Mouse (Mus musculus) neural tube, embryonic 14.5 days (tissue): Measurements from ENCODE around the gene Hsd17b7. TPM values are rescaled to one million over a fixed set of nuclear protein-coding genes. Genes with fewer than 3 reads are reported as not detected.

Experiments used
- ATAC-seq: fragments of 200-750 bp; cut with Nextera tagmentation; 2 replicates; pipeline ENCODE4 v1.8.0; 2017; ENCODE audit warnings: low read depth, mild to moderate bottlenecking, moderate TSS enrichment, moderate library complexity
- H3K27ac ChIP-seq: fragments of 300-500 bp; sonication (generic); 2 replicates; pipeline ENCODE4 v1.5.1; 2014; ENCODE audit warnings: low read depth, mild to moderate bottlenecking, control low read depth, low read length, moderate library complexity, mixed read lengths
- H3K27me3 ChIP-seq: fragments of 300-500 bp; sonication (generic); 2 replicates; pipeline ENCODE4 v1.6.1; 2014; ENCODE audit warnings: low read length; ENCODE audit not compliant: control insufficient read depth, insufficient read depth
- H3K36me3 ChIP-seq: fragments of 300-500 bp; sonication (generic); 2 replicates; pipeline ENCODE4 v1.6.1; 2014; ENCODE audit warnings: low read length, mixed read lengths; ENCODE audit not compliant: control insufficient read depth, insufficient read depth
- H3K4me1 ChIP-seq: fragments of 300-500 bp; sonication (generic); 2 replicates; pipeline ENCODE4 v1.6.1; 2014; ENCODE audit warnings: low read length; ENCODE audit not compliant: control insufficient read depth, insufficient read depth
- H3K4me2 ChIP-seq: fragments of 300-500 bp; sonication (generic); 2 replicates; pipeline ENCODE4 v1.6.1; 2014; ENCODE audit warnings: mild to moderate bottlenecking, low read depth, low read length, control low read depth
- H3K4me3 ChIP-seq: fragments of 300-500 bp; sonication (generic); 2 replicates; pipeline ENCODE4 v1.5.1; 2014; ENCODE audit warnings: low read depth, low read length, control low read depth, mixed read lengths
- H3K9ac ChIP-seq: fragments of 300-500 bp; sonication (generic); replicated peaks from 2 replicates; pipeline ENCODE4 v1.6.1; 2014; ENCODE audit warnings: low read depth, mild to moderate bottlenecking, control low read depth, low read length, mixed read lengths
- H3K9me3 ChIP-seq: fragments of 300-500 bp; sonication (generic); 2 replicates; pipeline ENCODE4 v1.6.1; 2016; ENCODE audit warnings: low read length; ENCODE audit not compliant: control insufficient read depth
- WGBS: fragments of 180-500 bp; shearing (Covaris S2); extraction: QIAGEN DNeasy Blood & Tissue Kit; methylation state at CpG from one replicate; pipeline ENCODE4 v1.1.7; 2014; 5-methylcytosine and 5-hydroxymethylcytosine counted together
- polyA plus RNA-seq: library from polyadenylated mRNA; unstranded; fragments of >200 nt; fragmentation: Nextera tagmentation; extraction: Ambion mirVana; gene quantifications from 2 replicates; pipeline ENCODE4 v1.2.1, GENCODE M21; 2014

Gene Hsd17b7
- polyA plus RNA-seq, 1 experiment from 2014 or later = 34.2 TPM

GRCm38 (mm10) chr1:169986166-169986565 is 17.1 kb upstream of the Hsd17b7 start:
- H3K9ac ChIP-seq = no peak overlapping the region
- no peaks in the 10 kb centered on the region for H3K4me1 ChIP-seq
- ATAC-seq = no peak
- no peaks in the 10 kb centered on the region for H3K27me3 ChIP-seq
- no peak overlapping the region for H3K4me3 ChIP-seq
- H3K9me3 ChIP-seq = no peaks in the 10 kb centered on the region
- WGBS = 49% methylated on average over 1 of the region's 1 CpGs
- H3K4me2 ChIP-seq = no peak overlapping the region
- H3K36me3 ChIP-seq = no peaks in the 10 kb centered on the region
- no peak overlapping the region for H3K27ac ChIP-seq

- no peaks in the 10 kb centered on the region for H3K36me3 ChIP-seq
- no peaks in the 10 kb centered on the region for H3K27me3 ChIP-seq
- no peaks in the 10 kb centered on the region for H3K4me1 ChIP-seq
- H3K27ac ChIP-seq = no peak overlapping the region
- no peaks in the 10 kb centered on the region for H3K9me3 ChIP-seq
- H3K4me2 ChIP-seq = no peak overlapping the region
- H3K4me3 ChIP-seq = no peak overlapping the region
- H3K9ac ChIP-seq = no peak overlapping the region
- 90% methylated on average over 4 of the region's 4 CpGs for WGBS
- ATAC-seq = no peak
Measured at GRCm38 (mm10) chr1:169977621-169978020, 8.6 kb upstream of the Hsd17b7 start.

GRCm38 (mm10) chr1:169971998-169972397 is 3.0 kb upstream of the Hsd17b7 start:
- no peaks in the 10 kb centered on the region for H3K36me3 ChIP-seq
- no peak for ATAC-seq
- no peaks in the 10 kb centered on the region for H3K27me3 ChIP-seq
- 94% methylated on average over 2 of the region's 2 CpGs for WGBS
- H3K4me1 ChIP-seq = peaks cover 5% of the 10 kb centered on the region
- H3K4me2 ChIP-seq = no peak overlapping the region
- no peak overlapping the region for H3K27ac ChIP-seq
- H3K9ac ChIP-seq = no peak overlapping the region
- no peaks in the 10 kb centered on the region for H3K9me3 ChIP-seq
- H3K4me3 ChIP-seq = no peak overlapping the region

GRCm38 (mm10) chr1:169970936-169971335 is 1.9 kb upstream of the Hsd17b7 start:
- H3K9me3 ChIP-seq = no peaks in the 10 kb centered on the region
- ATAC-seq = no peak
- WGBS = 98% methylated on average over 4 of the region's 4 CpGs
- H3K4me1 ChIP-seq = peaks cover 5% of the 10 kb centered on the region
- H3K4me3 ChIP-seq = no peak overlapping the region
- no peak overlapping the region for H3K4me2 ChIP-seq
- 0 out of 2 replicates have a peak, but pooled peaks cover 5% of the 10 kb centered on the region for H3K36me3 ChIP-seq
- no peaks in the 10 kb centered on the region for H3K27me3 ChIP-seq
- no peak overlapping the region for H3K9ac ChIP-seq
- no peak overlapping the region for H3K27ac ChIP-seq

GRCm38 (mm10) chr1:169969516-169969886 is 460 bp upstream of the Hsd17b7 start:
- peak; percentile 65 for ATAC-seq
- Histone ChIP-seq H3K9me3 (no peaks in the 10 kb centered on the region), H3K4me3 (peak overlapping the region; percentile 49), H3K9ac (peak overlapping the region; percentile 37; the same call in 1 of the 2 replicates), H3K4me1 (peaks cover 5% of the 10 kb centered on the region), H3K27ac (peak overlapping the region; percentile 78), H3K27me3 (no peaks in the 10 kb centered on the region), H3K36me3 (peaks cover 12% of the 10 kb centered on the region; the same call in 1 of the 2 replicates), H3K4me2 (peak overlapping the region; percentile 59)
- 1% methylated on average over 8 of the region's 9 CpGs for WGBS

- WGBS = 98% methylated on average over 10 of the region's 10 CpGs
- Histone ChIP-seq H3K4me1 (no peaks in the 10 kb centered on the region), H3K9ac (no peak overlapping the region), H3K27me3 (no peaks in the 10 kb centered on the region), H3K4me2 (no peak overlapping the region), H3K9me3 (no peaks in the 10 kb centered on the region), H3K27ac (no peak overlapping the region), H3K4me3 (no peak overlapping the region), H3K36me3 (peaks cover 29% of the 10 kb centered on the region; the same call in 1 of the 2 replicates)
- ATAC-seq = no peak
Measured at GRCm38 (mm10) chr1:169953106-169953505, 15.9 kb downstream of the Hsd17b7 start.

- no peak overlapping the region for H3K4me3 ChIP-seq
- H3K36me3 ChIP-seq = peaks cover 29% of the 10 kb centered on the region; the same call in 1 of the 2 replicates
- no peaks in the 10 kb centered on the region for H3K4me1 ChIP-seq
- no peak overlapping the region for H3K4me2 ChIP-seq
- no peak overlapping the region for H3K9ac ChIP-seq
- no peaks in the 10 kb centered on the region for H3K27me3 ChIP-seq
- no peak overlapping the region for H3K27ac ChIP-seq
- ATAC-seq = no peak
- no peaks in the 10 kb centered on the region for H3K9me3 ChIP-seq
- WGBS = 98% methylated on average over 10 of the region's 10 CpGs
Measured at GRCm38 (mm10) chr1:169952636-169953035, 16.4 kb downstream of the Hsd17b7 start.

- H3K4me2 ChIP-seq = no peak overlapping the region
- no peak overlapping the region for H3K27ac ChIP-seq
- H3K27me3 ChIP-seq = no peaks in the 10 kb centered on the region
- WGBS = 93% methylated on average over 6 of the region's 6 CpGs
- H3K4me3 ChIP-seq = no peak overlapping the region
- no peak overlapping the region for H3K9ac ChIP-seq
- ATAC-seq = no peak
- H3K9me3 ChIP-seq = no peaks in the 10 kb centered on the region
- H3K36me3 ChIP-seq = peaks cover 27% of the 10 kb centered on the region; the same call in 1 of the 2 replicates
- H3K4me1 ChIP-seq = no peaks in the 10 kb centered on the region
Measured at GRCm38 (mm10) chr1:169951561-169951960, 17.5 kb downstream of the Hsd17b7 start.

- Histone ChIP-seq H3K9ac (no peak overlapping the region), H3K4me2 (no peak overlapping the region), H3K4me3 (no peak overlapping the region), H3K9me3 (no peaks in the 10 kb centered on the region), H3K4me1 (no peaks in the 10 kb centered on the region), H3K27ac (no peak overlapping the region), H3K36me3 (peaks cover 21% of the 10 kb centered on the region; the same call in 1 of the 2 replicates), H3K27me3 (no peaks in the 10 kb centered on the region)
- WGBS = 92% methylated on average over 4 of the region's 4 CpGs
- ATAC-seq = no peak
Measured at GRCm38 (mm10) chr1:169950651-169951050, 18.4 kb downstream of the Hsd17b7 start.
